In genomic region chr17:66595867-66596266, GRCm38 (mm10) we compare ENCODE assay signal across 22 mouse cellular contexts. TPM values are rescaled to one million over a fixed set of nuclear protein-coding genes. Genes with fewer than 3 reads are reported as not detected.
"Had no signal": no experiment of that assay in that cellular context is flagged by ENCODE, and none has a peak within 500 bp of the region (broad histone marks: within the 10 kb centered on the region; RNA-seq: fewer than 3 reads in every experiment).

No protein-coding gene starts in this region.

- H3K27me3 ChIP-seq: limb, embryonic 13.5 days; liver, embryonic 12.5 days; liver, embryonic 15.5 days; lung, embryonic 15.5 days had no signal

- H3K4me1 ChIP-seq: limb, embryonic 10.5 days; liver, embryonic 12.5 days; liver, embryonic 15.5 days; lung, embryonic 15.5 days had no signal

- H3K4me3 ChIP-seq: layer of hippocampus, adult 2 months; limb, embryonic 10.5 days; limb, embryonic 13.5 days; liver, embryonic 12.5 days; liver, embryonic 15.5 days; lung, embryonic 15.5 days had no signal

- DNase-seq: kidney, adult 9 months; kidney, postnatal 14 days; kidney, postnatal 4 days; layer of hippocampus, adult 9-11 months; liver; lung, adult 18-20 months; lung, postnatal 10 days; lung, postnatal 4 days; midbrain, embryonic 14.5 days; thymus, adult 18-20 months; thymus, postnatal 36 days had no signal

- H3K36me3 ChIP-seq: limb, embryonic 10.5 days; limb, embryonic 13.5 days; liver, embryonic 12.5 days; liver, embryonic 15.5 days; lung, embryonic 15.5 days had no signal

- H3K9ac ChIP-seq: limb, embryonic 13.5 days; liver, embryonic 12.5 days; liver, embryonic 15.5 days; lung, embryonic 15.5 days had no signal

- H3K27ac ChIP-seq: layer of hippocampus, adult 2 months; limb, embryonic 10.5 days; limb, embryonic 13.5 days; liver, embryonic 12.5 days; liver, embryonic 15.5 days; lung, embryonic 15.5 days; stomach, postnatal 0 days had no signal

- H3K4me2 ChIP-seq: limb, embryonic 13.5 days; liver, embryonic 12.5 days; liver, embryonic 15.5 days; lung, embryonic 15.5 days; midbrain, embryonic 11.5 days had no signal

- ATAC-seq: liver, embryonic 12.5 days had no signal

- H3K9me3 ChIP-seq: limb, embryonic 10.5 days; limb, embryonic 13.5 days; liver, embryonic 12.5 days; liver, embryonic 15.5 days; lung, embryonic 15.5 days had no signal

RNA-seq across cellular contexts. Expression of gene Themis3, which starts 1.4 kb away (rescaled TPM):
- polyA plus RNA-seq: limb, embryonic 10.5 days; liver, embryonic 12.5 days; liver, embryonic 15.5 days; midbrain, embryonic 11.5 days; midbrain, embryonic 14.5 days; midbrain, postnatal 0 days; neural tube, embryonic 11.5 days; neural tube, embryonic 14.5 days had no signal
